Mouse (Mus musculus) fibroblast of lung, adult 2 months (primary cell): ENCODE data around the gene Mfrp.

Experiments used
- DNase-seq: peaks from one replicate; pipeline ENCODE4 v3.0.0-alpha.2; 2011; ENCODE audit warnings: low read depth

The Mfrp gene

GRCm38 (mm10) chr9:44130581-44131275, 29.2 kb downstream of the Mfrp start:
- DNase-seq: no peak

GRCm38 (mm10) chr9:44131276-44131590, 29.7 kb downstream of the Mfrp start:
- DNase-seq: no peak

DNA sequence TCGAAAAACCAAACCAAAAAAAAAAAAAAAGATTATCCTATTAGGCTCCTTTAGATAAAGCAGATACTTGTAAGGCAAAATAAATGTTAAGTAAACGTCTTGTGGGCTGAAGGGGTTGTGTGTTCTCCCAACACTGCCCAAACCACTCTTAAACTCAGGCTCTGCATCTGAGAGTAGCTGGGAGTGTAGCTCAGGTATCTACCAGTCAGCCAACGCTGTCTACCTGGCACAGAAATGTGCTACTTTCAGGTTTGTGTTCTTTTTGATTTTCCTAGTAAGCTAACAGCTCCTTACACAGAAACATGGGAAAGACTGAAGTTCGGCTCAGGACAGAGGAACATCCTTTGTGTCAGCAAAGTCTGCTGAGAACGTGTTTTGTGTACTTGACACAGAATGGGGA, 30.7 kb downstream of the Mfrp start:
- no peak for DNase-seq

- DNase-seq: no peak
These were observed 31.8 kb downstream of the Mfrp start for GRCm38 (mm10) chr9:44133287-44133686.

- DNase-seq: no peak
These were observed 32.7 kb downstream of the Mfrp start, which contains the start of gene Mcam for GRCm38 (mm10) chr9:44134101-44134850. Gene Mcam (plus strand): TSS chr9:44134469.

DNA sequence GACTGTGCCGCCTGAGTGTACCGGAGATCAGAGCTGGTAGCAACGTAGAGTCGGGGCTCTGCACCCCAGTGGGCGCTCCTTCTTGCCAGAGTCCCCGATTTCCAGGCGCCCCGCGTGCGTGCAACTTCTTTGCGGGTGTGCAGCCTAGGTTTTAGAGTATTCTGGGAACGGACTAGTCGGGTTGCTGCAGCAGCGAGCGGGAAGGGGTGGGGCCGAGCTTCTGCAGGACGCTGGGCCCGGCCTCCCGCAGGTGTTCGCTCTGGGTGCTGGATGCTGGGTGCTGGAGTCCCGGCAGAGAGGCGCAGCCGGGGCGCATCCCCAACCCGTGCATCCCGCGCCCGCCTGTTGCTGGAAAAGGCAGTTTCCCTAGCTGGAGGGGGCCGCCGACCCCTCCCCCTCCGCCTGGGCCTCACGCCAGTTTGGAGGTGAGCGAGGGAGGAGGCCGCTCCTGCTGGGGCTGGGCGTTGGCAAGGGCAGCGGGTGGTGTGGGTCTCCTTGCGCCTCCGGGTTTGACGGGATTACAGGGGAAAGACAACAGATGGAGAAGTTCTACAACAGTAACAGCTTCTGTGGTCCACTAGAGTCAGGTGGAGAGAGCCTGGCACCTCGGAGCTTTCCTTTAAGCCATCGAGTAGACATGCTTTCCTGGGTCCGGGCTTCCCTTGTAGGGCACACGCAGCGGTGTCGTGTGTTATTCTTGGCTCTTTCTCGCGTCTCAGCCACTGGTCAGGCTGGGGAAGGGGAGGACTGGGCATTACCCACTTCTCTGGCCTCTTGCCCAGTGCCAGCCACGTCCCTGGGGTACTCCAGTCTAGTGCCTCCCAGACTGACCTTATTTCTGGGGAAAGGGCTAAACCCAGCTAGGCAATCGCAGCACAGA, 33.6 kb downstream of the Mfrp start:
- DNase-seq: no peak

DNA sequence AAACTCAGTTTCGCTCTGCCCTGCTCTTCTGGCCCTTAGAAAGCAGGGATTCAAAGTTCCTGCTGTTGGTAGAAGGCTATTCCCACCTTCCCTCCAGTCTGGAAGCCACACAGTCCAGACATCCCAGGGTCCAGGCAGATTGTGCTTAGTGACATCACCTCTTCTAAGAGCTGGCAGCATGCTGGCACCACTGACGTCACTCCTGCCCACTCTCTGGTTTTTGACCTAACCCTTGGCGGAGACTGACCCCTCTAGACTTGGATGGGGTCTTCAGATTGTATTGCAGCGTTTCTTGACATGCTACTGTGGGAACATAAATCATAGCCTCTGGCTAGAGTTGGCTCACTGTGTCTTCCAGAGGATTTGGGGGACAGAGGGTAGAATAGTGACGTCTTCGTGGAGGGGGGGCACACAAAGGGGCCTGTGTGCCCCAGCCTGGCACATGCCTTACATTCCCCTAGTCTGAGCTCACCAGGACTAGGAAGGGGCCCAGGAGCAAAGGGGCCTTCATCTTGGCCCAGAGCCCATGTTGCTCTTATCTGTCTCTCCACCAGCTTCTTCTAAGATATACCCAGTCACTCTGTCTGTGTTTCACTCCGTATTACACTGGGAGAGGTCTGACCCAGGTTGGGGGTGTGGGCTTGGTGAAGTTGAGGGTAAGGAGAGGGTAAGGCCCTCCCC, 34.3 kb downstream of the Mfrp start:
- no peak for DNase-seq

DNA sequence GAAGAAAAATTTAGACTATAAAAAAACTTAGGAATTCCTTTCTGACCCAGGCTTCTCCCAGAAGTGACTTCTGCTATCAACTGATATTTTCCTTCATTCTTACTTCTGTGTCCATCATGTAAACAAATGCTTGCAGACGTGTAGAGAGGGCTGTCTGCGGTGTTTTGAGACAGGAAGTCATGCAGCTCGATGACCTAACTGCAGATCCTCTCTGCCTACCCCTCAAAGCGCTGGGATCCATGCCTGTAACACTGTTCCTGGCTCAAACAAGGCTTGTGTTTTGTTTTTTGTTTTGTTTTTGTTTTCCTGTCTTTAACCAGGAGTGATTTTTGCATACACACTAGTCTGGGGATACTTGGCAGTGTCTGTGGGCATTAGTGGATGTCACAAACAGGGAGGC, 36.3 kb downstream of the Mfrp start:
- no peak for DNase-seq

- no peak for DNase-seq
These were observed 40.4 kb downstream of the Mfrp start for GRCm38 (mm10) chr9:44141951-44142350.

GRCm38 (mm10) chr9:44143421-44143820, 41.9 kb downstream of the Mfrp start:
- DNase-seq: no peak

DNA sequence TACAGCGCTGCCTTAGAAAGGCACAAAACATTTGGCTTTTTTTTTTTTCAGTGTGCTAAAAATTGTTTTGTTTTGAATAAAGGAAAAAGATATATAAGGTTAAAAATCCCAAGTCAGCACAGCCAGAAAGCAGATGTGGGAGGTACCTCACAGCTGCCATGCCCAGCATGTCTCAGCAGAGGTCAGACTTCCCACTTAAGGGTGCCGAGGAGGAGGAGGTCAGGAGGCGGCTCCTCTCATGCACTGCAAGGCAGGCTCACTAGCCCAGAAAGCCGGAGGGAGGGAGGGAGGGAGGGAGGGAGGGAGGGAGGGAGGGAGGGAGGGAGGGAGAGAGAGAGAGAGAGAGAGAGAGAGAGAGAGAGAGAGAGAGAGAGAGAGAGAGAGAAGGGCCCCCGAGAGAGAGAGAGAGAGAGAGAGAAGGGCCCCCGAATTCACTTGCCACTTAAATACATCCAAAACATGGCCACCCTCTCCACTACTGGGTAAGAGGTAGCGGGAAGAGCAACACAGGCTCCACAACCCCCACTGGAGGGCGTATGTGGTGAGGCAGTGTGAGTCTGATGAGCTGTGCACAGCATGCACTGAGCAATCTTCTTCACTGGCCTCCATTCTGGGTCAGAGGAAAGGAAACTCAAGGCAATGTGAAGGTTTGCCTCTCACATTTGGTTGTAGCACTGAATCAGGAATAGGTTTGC, 42.6 kb downstream of the Mfrp start:
- DNase-seq: no peak

- DNase-seq: no peak
These were observed 43.2 kb downstream of the Mfrp start for GRCm38 (mm10) chr9:44144718-44145060.

DNA sequence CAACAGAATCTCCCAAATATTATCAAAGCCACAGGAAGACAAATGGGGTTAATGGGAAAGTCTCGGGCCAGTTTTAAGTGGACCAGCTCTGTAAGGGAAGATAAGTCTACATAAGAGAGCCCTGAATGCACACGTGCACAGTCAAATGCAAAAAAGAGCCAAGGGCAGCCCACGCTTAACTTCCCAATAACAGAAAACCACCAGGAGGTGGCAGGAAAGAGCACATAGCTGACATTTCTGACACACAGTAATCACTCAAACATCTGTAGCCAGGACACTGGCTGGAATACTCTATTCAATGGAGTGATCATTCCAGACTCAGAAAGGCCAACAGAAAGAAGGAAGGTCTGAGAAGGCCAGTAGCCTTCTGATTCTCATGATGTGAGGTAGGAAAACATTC, 45.8 kb downstream of the Mfrp start:
- no peak for DNase-seq
